Mouse (Mus musculus): ENCODE results near the gene Hcn1.

DNA sequence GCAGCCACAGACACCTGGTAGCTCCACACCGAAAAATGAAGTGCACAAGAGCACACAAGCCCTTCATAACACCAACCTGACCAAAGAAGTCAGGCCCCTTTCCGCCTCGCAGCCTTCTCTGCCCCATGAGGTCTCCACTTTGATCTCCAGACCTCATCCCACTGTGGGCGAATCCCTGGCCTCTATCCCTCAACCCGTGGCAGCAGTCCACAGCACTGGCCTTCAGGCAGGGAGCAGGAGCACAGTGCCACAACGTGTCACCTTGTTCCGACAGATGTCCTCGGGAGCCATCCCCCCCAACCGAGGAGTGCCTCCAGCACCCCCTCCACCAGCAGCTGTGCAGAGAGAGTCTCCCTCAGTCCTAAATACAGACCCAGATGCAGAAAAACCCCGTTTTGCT is 373.7 kb downstream of the Hcn1 start:
- no peak for TF ChIP-seq GATA1 (IDR thresholded peaks at IDR 0.05; ENCODE audit: borderline replicate concordance, low read length)
- TF ChIP-seq FLI1 (IDR thresholded peaks at IDR 0.05; ENCODE audit: low read length) = no peak
